Mouse (Mus musculus) right cerebral cortex, adult 18-20 months (tissue): ENCODE data around the gene Dcakd.

ENCODE experiments used
- DNase-seq: peaks from one replicate; pipeline ENCODE4 v3.0.0; 2022; ENCODE audit warnings: mixed read lengths

Dcakd gene

DNA sequence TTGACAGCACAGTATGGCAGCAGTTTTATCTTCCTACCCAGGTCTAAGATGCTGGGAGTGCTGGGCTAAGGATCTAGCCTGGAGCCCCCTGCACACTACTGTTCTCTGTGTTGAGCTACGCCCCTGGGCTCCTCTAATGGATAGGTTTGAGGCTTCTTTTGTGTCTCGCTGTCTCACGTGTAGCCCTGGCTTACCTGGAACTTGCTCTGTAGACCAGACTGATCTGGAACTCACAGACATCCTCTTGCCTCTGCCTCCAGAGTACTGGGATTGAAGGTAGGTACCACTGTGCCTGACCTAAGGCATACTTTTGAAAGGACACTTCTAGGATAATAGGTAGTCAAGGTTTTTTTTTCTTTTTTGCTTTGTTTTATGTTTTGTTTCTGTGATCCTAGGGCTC, 15.8 kb upstream of the Dcakd start:
- no peak for DNase-seq

DNA sequence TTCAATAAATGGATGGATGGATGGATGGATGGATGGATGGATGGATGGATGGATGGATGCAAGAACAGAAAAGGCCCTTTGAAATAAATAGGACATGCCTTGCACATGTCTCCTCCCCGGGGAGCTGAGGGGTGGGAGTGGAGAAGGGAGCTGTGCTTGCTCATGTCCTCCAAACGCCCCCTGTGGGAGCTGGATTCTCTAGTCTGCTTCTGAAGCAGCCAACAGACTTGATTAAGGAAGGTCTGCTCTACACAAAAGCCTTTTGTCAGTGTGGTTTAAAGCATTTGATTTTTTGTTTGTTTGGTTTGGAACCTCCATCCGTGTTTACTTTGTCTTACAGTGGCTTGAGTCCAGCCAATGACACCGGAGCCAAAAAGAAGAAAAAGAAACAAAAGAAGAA, 14.7 kb upstream of the Dcakd start:
- no peak for DNase-seq

- DNase-seq = peak; percentile 74
These were observed 9.9 kb upstream of the Dcakd start for GRCm38 (mm10) chr11:103038037-103038436.

DNA sequence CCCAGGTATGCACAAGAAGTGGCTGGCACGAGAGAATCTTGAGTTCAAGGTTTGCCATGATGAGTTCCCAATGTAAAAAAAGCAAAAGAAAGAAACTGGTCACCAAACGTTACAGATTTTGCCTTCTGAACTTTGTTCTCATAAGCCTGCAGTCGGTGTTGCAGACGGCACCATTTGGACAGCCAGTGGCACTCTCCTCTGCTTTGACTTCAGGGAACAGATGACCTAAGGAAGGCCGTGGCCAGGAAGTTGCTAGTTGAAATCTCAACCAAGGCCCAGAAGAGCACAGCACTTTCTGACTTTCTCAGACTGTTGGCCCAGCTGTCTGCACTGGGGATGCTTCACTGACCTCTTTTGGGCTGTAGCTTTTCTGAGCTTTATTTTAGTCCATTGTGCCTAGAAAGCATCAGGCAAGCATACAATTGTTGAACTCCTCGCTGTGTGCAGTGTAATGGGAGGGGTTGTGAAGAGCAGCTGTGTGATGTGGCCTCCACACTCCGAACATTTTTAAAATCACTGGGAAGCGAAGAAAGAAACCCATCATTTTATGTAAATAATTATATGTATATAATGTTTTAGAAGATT, 8.8 kb upstream of the Dcakd start:
- no peak for DNase-seq

DNA sequence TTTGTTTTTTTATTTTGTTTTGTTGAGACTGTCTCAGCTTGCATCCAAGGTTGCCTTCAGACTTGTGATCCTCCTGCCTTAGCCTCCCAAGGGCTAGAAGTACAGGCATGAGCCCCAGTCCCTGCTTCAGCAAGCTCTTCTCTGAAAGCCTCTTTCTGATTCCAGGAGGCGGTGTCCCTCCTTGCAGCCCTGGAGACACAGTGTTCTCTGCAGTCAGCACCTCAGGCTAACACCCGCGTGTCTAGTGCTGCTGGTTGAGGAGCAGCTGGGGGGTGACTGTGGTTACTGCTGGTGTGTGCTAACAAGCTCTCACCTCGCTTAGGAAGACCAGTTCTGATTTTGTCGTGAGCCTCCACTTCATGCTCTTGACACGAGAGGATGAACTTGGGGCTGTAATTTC, 6.9 kb upstream of the Dcakd start:
- peak; percentile 78 for DNase-seq

GRCm38 (mm10) chr11:103033030-103033429, 4.9 kb upstream of the Dcakd start:
- peak; percentile 76 for DNase-seq

DNA sequence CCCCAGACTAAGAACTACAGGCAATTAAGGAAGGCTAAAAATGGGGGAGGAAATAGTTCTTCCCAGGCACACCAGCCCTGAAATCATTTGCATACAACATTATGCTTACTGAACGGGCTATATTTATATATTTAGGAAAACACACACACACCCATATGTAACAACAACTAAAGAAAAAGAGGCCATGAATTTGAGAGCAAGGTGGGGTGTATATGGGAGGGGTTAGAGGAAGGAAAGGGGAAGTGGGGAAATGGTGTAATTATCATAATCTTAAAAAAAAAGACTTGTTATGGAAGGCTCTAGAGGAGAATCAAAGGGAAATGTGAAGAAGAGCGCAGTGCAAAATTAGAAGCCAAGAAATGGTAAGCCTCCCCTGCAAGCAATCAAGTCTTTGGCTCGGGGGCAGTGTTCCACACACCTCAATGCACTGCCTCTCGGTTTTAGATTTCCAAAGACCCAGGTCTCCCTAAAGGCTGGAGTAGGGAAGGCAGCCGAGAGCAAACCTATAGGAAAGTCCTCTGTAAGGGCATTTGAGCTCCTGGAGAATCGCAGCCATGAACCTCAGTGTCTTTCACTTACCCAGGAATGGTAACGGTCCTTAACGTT, 460 bp downstream of the Dcakd start:
- no peak for DNase-seq

DNA sequence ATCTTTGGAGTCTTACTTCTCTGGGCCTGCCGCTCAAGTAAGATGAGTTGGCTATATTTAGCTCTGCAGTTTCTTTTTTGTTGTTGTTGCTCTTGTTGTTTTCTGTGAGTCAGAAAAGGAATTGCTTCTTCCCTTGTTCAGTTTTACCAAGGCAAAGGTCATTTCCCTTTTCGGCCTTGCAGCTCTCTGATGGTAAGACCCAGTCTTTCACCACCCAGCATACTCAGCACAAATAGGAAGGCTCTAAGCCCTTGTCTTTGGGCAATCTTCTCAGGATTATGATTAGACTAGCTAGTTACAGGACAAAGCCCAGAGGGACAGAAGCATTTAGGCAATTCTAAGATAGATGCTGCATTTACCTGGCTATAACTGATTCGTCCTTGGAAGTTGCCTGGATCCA, 1.2 kb downstream of the Dcakd start:
- no peak for DNase-seq

- no peak for DNase-seq
These were observed 4.2 kb downstream of the Dcakd start for GRCm38 (mm10) chr11:103023974-103024373.

GRCm38 (mm10) chr11:103020713-103021335, 7.3 kb downstream of the Dcakd start:
- no peak for DNase-seq

DNA sequence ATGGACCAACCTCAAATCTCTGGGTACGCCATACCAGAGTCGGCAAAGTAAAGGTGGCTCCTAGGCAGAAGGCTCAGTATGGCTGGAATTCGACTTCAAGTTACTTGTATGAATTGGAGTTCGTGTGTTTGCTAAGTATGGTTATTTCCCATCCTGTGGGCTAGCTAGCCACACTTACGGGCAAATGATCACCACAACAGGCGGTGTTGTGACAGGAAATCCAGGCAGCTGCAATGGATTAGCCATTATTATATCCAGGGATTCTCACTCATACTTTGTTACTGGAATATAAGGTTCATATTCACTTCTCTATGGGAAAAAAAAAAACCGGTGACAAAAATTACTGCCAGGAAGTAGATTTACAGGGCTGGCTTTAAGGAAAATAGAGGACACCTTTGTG, 8.8 kb downstream of the Dcakd start:
- no peak for DNase-seq

DNA sequence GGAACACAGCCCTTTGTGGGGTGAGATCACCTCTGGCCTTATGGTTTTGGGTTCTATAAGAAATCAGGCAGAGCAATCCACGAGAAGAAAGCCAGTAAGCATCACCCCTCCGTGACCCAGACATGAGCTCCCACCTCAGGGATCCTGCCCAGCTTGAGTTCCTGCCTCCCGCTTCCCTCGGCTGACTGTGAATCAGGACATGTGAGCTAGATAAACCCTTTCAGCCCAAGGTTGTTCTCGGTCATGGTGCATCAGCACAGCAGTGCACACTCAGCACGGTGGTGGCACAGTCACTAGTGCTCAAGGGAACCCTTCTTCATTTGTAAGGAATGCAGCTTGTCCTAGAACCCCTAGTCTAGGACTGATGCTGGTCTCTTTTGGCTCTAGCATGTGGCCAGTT, 9.3 kb downstream of the Dcakd start:
- no peak for DNase-seq

DNA sequence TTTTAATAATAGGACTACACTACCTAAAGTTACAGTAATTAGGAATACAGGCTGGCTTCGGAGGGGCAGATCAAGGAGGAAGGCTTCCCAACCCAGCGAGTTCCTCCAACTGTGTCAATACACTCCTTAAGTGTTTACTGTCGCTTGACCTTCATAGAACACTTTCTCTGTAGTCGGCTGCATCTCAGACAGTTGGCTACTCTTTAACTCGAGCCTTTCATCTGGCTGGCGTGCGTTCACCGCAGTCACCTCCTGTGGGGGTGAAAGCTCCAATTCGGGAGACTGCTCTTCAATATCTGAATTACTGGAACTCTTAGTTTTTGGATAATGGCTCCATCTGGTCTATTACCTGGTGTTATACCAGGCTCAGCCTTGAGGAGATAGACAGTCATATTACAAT, 10.5 kb downstream of the Dcakd start:
- DNase-seq = no peak

GRCm38 (mm10) chr11:103016930-103017329, 11.2 kb downstream of the Dcakd start:
- peak; percentile 98 for DNase-seq

DNA sequence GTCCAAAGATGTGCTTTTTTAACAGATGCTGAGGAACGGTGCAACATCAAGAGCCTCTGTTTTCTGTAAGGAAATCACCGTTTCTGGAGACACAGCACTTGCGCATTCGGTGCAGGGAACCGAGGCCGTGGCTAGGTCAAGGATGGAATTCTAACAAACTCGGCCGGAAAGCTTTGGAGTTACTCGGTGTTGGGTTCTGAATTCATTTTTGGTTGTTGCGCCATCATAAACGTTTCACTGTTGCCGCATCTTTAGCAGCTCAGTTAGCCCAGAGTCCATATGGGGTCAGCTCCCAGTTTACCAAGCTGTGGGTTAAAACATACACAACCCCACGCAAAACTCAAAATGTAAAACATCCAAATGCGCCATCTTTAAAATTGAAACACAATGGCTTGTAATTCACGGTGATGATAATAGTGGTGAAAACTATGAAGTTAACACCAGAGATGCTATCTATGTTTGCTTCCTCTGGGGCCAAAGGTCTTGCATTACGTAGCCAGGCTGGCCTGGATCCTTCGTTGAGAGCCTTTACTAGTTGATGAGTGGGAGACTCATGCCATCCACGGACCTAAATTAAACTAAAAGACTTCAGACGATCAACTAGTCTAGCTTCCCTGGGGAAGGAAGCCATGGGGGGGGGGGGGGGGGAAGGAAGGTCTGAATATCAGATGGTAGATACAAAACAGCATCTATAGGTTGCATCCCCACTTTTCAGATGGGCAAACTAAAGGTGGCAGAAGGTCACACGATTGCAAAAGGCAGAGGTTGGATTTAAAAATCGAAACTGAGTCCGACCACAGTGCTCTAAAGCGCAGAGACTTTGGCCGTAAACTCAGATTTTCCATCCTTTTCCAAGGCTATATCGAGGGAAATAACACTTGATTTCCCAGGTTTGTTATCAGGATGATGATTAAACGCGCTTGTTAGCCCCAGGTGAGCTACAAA, 12.0 kb downstream of the Dcakd start:
- DNase-seq = no peak

GRCm38 (mm10) chr11:103011206-103011497, 17.0 kb downstream of the Dcakd start:
- no peak for DNase-seq

- DNase-seq = no peak
These were observed 17.5 kb downstream of the Dcakd start for GRCm38 (mm10) chr11:103010454-103011205.

DNA sequence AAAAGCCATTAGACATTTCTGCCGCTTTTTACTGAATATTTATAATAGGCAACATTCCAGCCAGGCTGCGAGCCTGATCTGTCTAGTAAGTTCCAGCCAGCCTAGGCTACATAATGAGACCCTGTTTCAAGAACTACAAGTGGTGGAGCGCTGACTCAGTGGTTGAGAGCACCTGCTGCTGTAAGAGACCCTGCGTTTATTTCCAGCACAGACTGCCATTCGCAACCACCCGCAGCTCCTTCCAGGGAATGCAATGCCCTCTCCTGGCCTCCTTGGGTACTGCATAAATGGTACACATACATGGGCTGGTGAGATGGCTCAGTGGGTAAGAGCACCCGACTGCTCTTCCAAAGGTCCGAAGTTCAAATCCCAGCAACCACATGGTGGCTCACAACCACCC, 18.9 kb downstream of the Dcakd start:
- DNase-seq = no peak

DNA sequence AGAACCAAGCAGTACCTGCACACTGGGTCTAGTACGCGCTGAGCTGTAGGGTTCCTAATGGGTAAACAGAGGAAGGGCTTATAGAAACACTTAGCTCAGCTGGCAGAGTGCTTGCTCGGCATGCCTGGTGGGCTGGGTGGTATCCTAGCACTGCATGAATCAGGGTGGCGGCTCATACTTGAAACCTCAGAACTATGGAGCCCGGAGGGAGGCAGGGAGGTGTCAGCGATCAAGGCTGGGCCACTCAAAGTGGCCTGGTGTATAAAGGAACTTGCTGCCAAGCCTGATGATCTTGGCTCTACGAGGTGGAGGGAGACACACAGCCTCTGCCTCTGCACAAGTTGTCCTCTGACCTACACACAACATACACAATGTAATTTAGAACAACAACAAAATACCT, 19.6 kb downstream of the Dcakd start:
- no peak for DNase-seq

GRCm38 (mm10) chr11:103007001-103007340, 21.2 kb downstream of the Dcakd start:
- no peak for DNase-seq

GRCm38 (mm10) chr11:103006286-103007000, 21.7 kb downstream of the Dcakd start:
- DNase-seq = no peak

GRCm38 (mm10) chr11:103005254-103005981, 22.7 kb downstream of the Dcakd start:
- DNase-seq = no peak
